Mouse (Mus musculus) lung, postnatal 0 days (tissue): ENCODE measurements at regions not wholly inside any gene's neighbourhood (a gene's known extent, or its start where the extent isn't known, plus 50 kb on each side); places are given as distances from the start of the nearest gene placed in this dataset.

Experiments
- CTCF ChIP-seq: IDR thresholded peaks from 2 replicates; pipeline ENCODE4 v1.5.1; 2016; ENCODE audit warnings: antibody characterized with exemption, mild to moderate bottlenecking
- EP300 ChIP-seq: IDR thresholded peaks from 2 replicates; pipeline ENCODE4 v1.6.1; 2016; ENCODE audit warnings: antibody characterized with exemption, mild to moderate bottlenecking, control low read depth

DNA sequence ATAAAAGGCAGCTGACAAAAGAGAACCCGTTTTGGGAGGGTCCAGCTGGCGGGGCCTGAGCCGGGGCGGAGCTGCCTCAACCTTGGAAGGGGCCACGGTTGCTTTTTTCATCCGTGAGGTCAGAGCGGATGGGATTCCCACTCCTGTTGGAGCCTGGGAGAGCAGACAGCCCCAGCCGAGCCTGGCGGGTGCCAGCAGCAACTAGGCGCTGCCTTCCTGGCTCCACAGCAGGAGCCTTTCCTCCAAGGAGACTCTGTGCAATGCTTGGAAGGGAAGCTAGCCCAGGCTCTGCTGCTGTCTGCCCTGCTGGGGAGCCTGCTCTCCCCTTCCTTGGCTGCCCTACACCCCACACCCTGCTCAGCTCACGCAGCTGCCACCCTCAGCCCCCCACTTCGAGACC is 161.1 kb upstream of the Sox9 start:
- TF ChIP-seq EP300 (no peak), CTCF (no peak)
